Mouse (Mus musculus) hindbrain, postnatal 0 days (tissue): ENCODE measurements at regions not wholly inside any gene's neighbourhood (a gene's known extent, or its start where the extent isn't known, plus 50 kb on each side); places are given as distances from the start of the nearest gene placed in this dataset.

Experiments used
- ATAC-seq: fragments of 200-750 bp; cut with Nextera tagmentation; 2 replicates; pipeline ENCODE4 v1.8.0; 2017; ENCODE audit warnings: mild to moderate bottlenecking, moderate TSS enrichment, moderate library complexity
- DNase-seq: peaks from one replicate; pipeline ENCODE4 v3.0.0-alpha.2; 2015; ENCODE audit warnings: low spot score
- H3K27ac ChIP-seq: fragments of 300-500 bp; sonication (generic); 2 replicates; pipeline ENCODE4 v1.5.1; 2014; ENCODE audit warnings: mild to moderate bottlenecking
- H3K27me3 ChIP-seq: fragments of 300-500 bp; sonication (generic); 2 replicates; pipeline ENCODE4 v1.6.1; 2014; ENCODE audit warnings: low read length, mixed read lengths; ENCODE audit not compliant: insufficient read depth
- H3K36me3 ChIP-seq: fragments of 300-500 bp; sonication (generic); 2 replicates; pipeline ENCODE4 v1.6.1; 2014; ENCODE audit warnings: low read length, mixed read lengths; ENCODE audit not compliant: insufficient read depth
- H3K4me1 ChIP-seq: fragments of 300-500 bp; sonication (generic); 2 replicates; pipeline ENCODE4 v1.6.1; 2014; ENCODE audit warnings: antibody characterized with exemption, low read length, mixed read lengths; ENCODE audit not compliant: insufficient read depth
- H3K4me2 ChIP-seq: fragments of 300-500 bp; sonication (generic); 2 replicates; pipeline ENCODE4 v1.6.1; 2014; ENCODE audit warnings: low read depth, mild to moderate bottlenecking, low read length, moderate library complexity, mixed read lengths
- H3K4me3 ChIP-seq: fragments of 300-500 bp; sonication (generic); 2 replicates; pipeline ENCODE4 v1.5.1; 2014; ENCODE audit warnings: low read length
- H3K9ac ChIP-seq: fragments of 300-500 bp; sonication (generic); replicated peaks from 2 replicates; pipeline ENCODE4 v1.6.1; 2014; ENCODE audit warnings: mild to moderate bottlenecking, low read length, moderate library complexity, mixed read lengths
- H3K9me3 ChIP-seq: fragments of 300-500 bp; sonication (generic); 2 replicates; pipeline ENCODE4 v1.6.1; 2016; ENCODE audit warnings: low read length, mixed read lengths
- CTCF ChIP-seq: IDR thresholded peaks from 2 replicates; pipeline ENCODE4 v1.5.1; 2016; ENCODE audit warnings: antibody characterized with exemption, control low read depth, low read depth
- WGBS: fragments of 180-500 bp; shearing (Covaris S2); extraction: QIAGEN DNeasy Blood & Tissue Kit; methylation state at CpG from one replicate; pipeline ENCODE4 v1.1.7; 2014; 5-methylcytosine and 5-hydroxymethylcytosine counted together

- Histone ChIP-seq H3K27me3 (no peaks in the 10 kb centered on the region), H3K36me3 (no peaks in the 10 kb centered on the region), H3K9me3 (no peaks in the 10 kb centered on the region), H3K4me2 (no peak overlapping the region), H3K9ac (no peak overlapping the region), H3K4me3 (no peak overlapping the region), H3K27ac (no peak overlapping the region), H3K4me1 (no peaks in the 10 kb centered on the region)
- no peak for DNase-seq
- 93% methylated on average over 6 of the region's 6 CpGs for WGBS
- ATAC-seq = no peak
- no peak for TF ChIP-seq CTCF
These were observed 509.0 kb downstream of the Adam3 start for GRCm38 (mm10) chr8:24216655-24217054.

DNA sequence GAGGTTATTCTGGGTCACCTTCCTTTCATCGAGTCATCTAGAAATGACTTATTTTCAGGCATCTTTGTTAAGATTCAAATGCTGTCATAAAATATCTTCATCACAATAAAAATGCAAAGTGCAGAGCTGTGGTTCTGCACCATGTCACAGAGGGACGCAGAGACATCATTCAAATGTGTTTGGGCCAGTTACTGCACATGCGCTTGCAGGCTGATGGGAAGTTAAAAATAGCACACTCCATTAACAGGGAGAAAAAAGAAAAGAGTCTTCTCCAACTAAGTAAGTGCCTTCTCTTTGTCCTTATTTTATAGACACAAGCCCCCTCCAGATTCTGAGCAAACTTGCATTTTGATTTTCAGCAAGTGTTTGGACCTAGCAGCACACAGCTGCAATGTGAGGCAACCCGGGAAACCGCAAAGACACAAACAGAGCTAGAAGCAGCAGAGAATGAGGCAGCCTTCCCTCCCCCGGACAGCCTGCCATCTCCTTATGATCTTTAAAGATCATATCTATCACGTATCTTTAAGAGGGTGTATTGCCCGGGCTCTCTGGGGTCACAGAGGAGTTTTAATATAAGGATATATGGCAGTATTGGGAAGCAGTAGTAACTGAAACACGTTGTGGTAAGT lies 510.0 kb downstream of the Adam3 start:
- Histone ChIP-seq H3K27me3 (no peaks in the 10 kb centered on the region), H3K27ac (peak overlapping the region; percentile 12; the same call in 1 of the 2 replicates), H3K9me3 (no peaks in the 10 kb centered on the region), H3K4me2 (no peak overlapping the region), H3K9ac (no peak overlapping the region), H3K36me3 (no peaks in the 10 kb centered on the region), H3K4me1 (no peaks in the 10 kb centered on the region), H3K4me3 (no peak overlapping the region)
- no peak for ATAC-seq
- TF ChIP-seq CTCF = no peak
- WGBS = 67% methylated on average over 9 of the region's 9 CpGs
- no peak for DNase-seq

DNA sequence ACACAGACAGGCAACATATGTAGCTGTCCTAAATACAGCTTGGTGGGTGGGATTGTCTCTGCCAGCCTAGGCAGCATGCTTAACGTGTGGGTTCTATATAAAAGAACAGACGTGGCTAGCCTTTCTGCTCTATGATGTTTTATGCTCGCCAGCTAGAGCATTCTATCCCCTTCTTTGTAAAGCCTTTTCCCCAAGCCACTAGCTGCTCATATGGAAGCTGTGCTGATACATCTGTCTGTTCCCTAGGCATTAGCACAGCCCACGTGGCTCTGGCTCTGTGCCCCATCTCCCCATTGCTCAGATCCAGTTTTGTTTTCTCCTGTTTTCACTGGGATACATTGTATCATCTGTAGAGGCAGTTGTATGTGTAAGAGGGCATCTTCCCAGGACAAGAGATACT lies 511.3 kb downstream of the Adam3 start:
- no peak overlapping the region for H3K4me2 ChIP-seq
- no peaks in the 10 kb centered on the region for H3K4me1 ChIP-seq
- H3K27me3 ChIP-seq = no peaks in the 10 kb centered on the region
- WGBS = 66% methylated on average over 4 of the region's 4 CpGs
- no peak for ATAC-seq
- no peak for DNase-seq
- H3K4me3 ChIP-seq = no peak overlapping the region
- no peaks in the 10 kb centered on the region for H3K9me3 ChIP-seq
- no peak overlapping the region for H3K9ac ChIP-seq
- TF ChIP-seq CTCF = no peak
- no peaks in the 10 kb centered on the region for H3K36me3 ChIP-seq
- H3K27ac ChIP-seq = no peak overlapping the region

DNA sequence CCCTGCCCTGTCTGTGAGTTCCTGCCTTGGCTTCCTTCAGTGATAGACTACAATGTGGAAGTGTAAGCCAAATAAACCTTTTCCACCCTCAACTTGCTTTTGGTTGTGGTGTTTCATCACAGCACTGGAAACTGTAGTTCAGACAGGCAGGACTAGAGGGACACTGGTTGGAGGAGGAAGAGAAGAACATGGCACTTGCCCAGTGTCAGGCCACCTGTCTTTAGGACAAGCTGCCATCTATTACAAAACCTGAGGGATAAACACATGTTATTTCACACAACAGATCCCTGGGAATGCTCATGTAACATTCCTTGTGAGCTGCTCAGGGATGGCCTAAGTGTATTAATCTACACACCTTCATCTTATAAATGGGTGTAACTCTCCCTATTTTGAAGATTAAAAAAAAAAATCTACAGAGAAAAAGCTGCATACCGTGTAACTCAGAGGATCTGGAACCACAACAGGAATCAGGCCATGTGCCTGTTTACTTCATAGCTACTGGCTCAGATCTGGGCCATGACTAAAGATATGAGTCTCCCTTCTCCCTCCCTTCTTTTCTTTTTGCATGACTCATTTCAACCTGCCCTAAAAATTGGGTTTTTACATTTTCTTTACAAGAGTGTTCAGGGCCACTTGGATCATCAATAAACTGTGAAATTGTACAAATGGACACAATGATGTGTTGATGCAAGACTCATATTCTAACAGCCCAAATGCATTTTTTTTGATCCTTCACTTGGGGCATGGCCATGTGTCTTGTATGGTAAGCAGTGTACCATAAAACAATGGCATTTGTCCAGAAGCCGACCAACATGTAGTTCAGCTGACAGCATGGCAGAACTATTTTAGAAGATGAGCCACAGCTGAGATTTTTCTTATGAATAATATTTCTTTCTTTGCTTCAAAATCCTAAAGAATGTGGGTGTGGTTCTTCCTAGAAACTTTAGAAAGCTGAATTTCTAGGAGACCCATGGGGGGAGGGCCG lies 513.1 kb downstream of the Adam3 start:
- Histone ChIP-seq H3K4me1 (no peaks in the 10 kb centered on the region), H3K4me2 (no peak overlapping the region), H3K9ac (no peak overlapping the region), H3K36me3 (no peaks in the 10 kb centered on the region), H3K4me3 (no peak overlapping the region), H3K9me3 (no peaks in the 10 kb centered on the region), H3K27me3 (no peaks in the 10 kb centered on the region), H3K27ac (no peak overlapping the region)
- DNase-seq (no peak), ATAC-seq (no peak)
- WGBS = 82% methylated on average over 3 of the region's 3 CpGs
- TF ChIP-seq CTCF = no peak

GRCm38 (mm10) chr8:24211091-24211490 lies 514.6 kb downstream of the Adam3 start:
- Histone ChIP-seq H3K9me3 (no peaks in the 10 kb centered on the region), H3K4me3 (no peak overlapping the region), H3K4me1 (no peaks in the 10 kb centered on the region), H3K36me3 (no peaks in the 10 kb centered on the region), H3K27ac (no peak overlapping the region), H3K27me3 (no peaks in the 10 kb centered on the region), H3K4me2 (no peak overlapping the region), H3K9ac (no peak overlapping the region)
- no peak for DNase-seq
- ATAC-seq = no peak
- WGBS = 79% methylated on average over 1 of the region's 1 CpGs
- no peak for TF ChIP-seq CTCF
